In genomic region chr3:82810334-82811120, GRCm38 (mm10) we compare ENCODE assay signal across 17 mouse cellular contexts.
DNase-seq lines count a peak whose midpoint lies in the region; ATAC-seq and TF ChIP-seq lines count a peak whose summit lies in the region.
"Had no signal": no experiment of that assay in that cellular context is flagged by ENCODE, and none has a peak within 500 bp of the region (broad histone marks: within the 10 kb centered on the region; RNA-seq: fewer than 3 reads in every experiment).

No protein-coding gene starts in this region.

- H3K4me2 ChIP-seq in intestine, embryonic 15.5 days (replicated peaks), result no peak overlapping the region
- H3K4me2 ChIP-seq in intestine, embryonic 16.5 days (ENCODE audit: low read depth, low read length), result no peak overlapping the region
- H3K4me2 ChIP-seq: embryonic facial prominence, embryonic 12.5 days; forebrain, embryonic 13.5 days had no signal

- H3K27ac ChIP-seq in intestine, embryonic 15.5 days, result no peak overlapping the region
- no peak overlapping the region for H3K27ac ChIP-seq in intestine, embryonic 16.5 days (ENCODE audit: low read length)
- H3K27ac ChIP-seq in small intestine, adult 2 months (ENCODE audit: insufficient read depth, low read depth, low read length), result peak overlapping the region; percentile 49; the same call in 1 of the 2 replicates
- H3K27ac ChIP-seq: embryonic facial prominence, embryonic 10.5 days; embryonic facial prominence, embryonic 12.5 days; forebrain, embryonic 13.5 days had no signal

- no peak overlapping the region for H3K4me3 ChIP-seq in intestine, embryonic 15.5 days (replicated peaks)
- no peak overlapping the region for H3K4me3 ChIP-seq in intestine, embryonic 16.5 days (ENCODE audit: low read length)
- no peak overlapping the region for H3K4me3 ChIP-seq in small intestine, adult 2 months (ENCODE audit: low read depth, low read length)
- H3K4me3 ChIP-seq: embryonic facial prominence, embryonic 10.5 days; embryonic facial prominence, embryonic 12.5 days; forebrain, embryonic 13.5 days had no signal

- no peak for DNase-seq in left cerebral cortex, adult 9 months (ENCODE audit: low spot score in 2 of 2)
- DNase-seq in cerebellum, adult 9-10 months, result no peak
- DNase-seq: adrenal gland, adult 2 months; adrenal gland, postnatal 10 days; adrenal gland, postnatal 25 days; cerebellum, adult 11 months; cerebellum, adult 18-20 months; cerebellum, adult 8-10 months; cerebellum, postnatal 10 days; cerebellum, postnatal 25 days had no signal

- WGBS in intestine, embryonic 15.5 days, result 73% methylated on average over 7 of the region's 7 CpGs
- 75% methylated on average over 7 of the region's 7 CpGs for WGBS in intestine, embryonic 16.5 days
- 34% methylated on average over 7 of the region's 7 CpGs for WGBS in small intestine, adult 2 months

- no peaks in the 10 kb centered on the region for H3K36me3 ChIP-seq in intestine, embryonic 15.5 days
- H3K36me3 ChIP-seq in intestine, embryonic 16.5 days (ENCODE audit: control insufficient read depth, insufficient read depth, low read length), result no peaks in the 10 kb centered on the region
- H3K36me3 ChIP-seq in small intestine, adult 2 months (ENCODE audit: control insufficient read depth, insufficient read depth, low read length), result no peaks in the 10 kb centered on the region
- H3K36me3 ChIP-seq: embryonic facial prominence, embryonic 10.5 days; embryonic facial prominence, embryonic 12.5 days had no signal

- no peaks in the 10 kb centered on the region for H3K4me1 ChIP-seq in intestine, embryonic 15.5 days (replicated peaks)
- no peaks in the 10 kb centered on the region for H3K4me1 ChIP-seq in intestine, embryonic 16.5 days (ENCODE audit: control insufficient read depth, insufficient read depth, low read length)
- peaks cover 21% of the 10 kb centered on the region; the same call in 1 of the 2 replicates for H3K4me1 ChIP-seq in small intestine, adult 2 months (ENCODE audit: control insufficient read depth, insufficient read depth, insufficient read length, low read length)
- H3K4me1 ChIP-seq: embryonic facial prominence, embryonic 10.5 days; embryonic facial prominence, embryonic 12.5 days; forebrain, embryonic 13.5 days had no signal

- no peak overlapping the region for H3K9ac ChIP-seq in intestine, embryonic 15.5 days
- no peak overlapping the region for H3K9ac ChIP-seq in intestine, embryonic 16.5 days (ENCODE audit: low read depth, low read length)
- H3K9ac ChIP-seq: embryonic facial prominence, embryonic 12.5 days; forebrain, embryonic 13.5 days had no signal

- no peak for TF ChIP-seq POLR2A in small intestine, adult 2 months (IDR thresholded peaks at IDR 0.05; ENCODE audit: low read depth, low read length)

- TF ChIP-seq CTCF in small intestine, adult 2 months (IDR thresholded peaks at IDR 0.05; ENCODE audit: extremely low read depth, insufficient read length, insufficient replicate concordance, low read depth, low read length), result no peak

- ATAC-seq in intestine, embryonic 15.5 days, result peak; percentile 67
- ATAC-seq in intestine, embryonic 16.5 days, result peak; percentile 68
- ATAC-seq: forebrain, embryonic 13.5 days; forebrain, embryonic 16.5 days had no signal

- H3K27me3 ChIP-seq in intestine, embryonic 15.5 days (replicated peaks), result no peaks in the 10 kb centered on the region
- no peaks in the 10 kb centered on the region for H3K27me3 ChIP-seq in intestine, embryonic 16.5 days (replicated peaks; ENCODE audit: control insufficient read depth, insufficient read depth, low read length)
- 0 out of 2 replicates have a peak, but pooled peaks cover 2% of the 10 kb centered on the region for H3K27me3 ChIP-seq in small intestine, adult 2 months (ENCODE audit: control insufficient read depth, insufficient read depth, low read length)
- H3K27me3 ChIP-seq: embryonic facial prominence, embryonic 12.5 days; forebrain, embryonic 13.5 days had no signal

- no peaks in the 10 kb centered on the region for H3K9me3 ChIP-seq in intestine, embryonic 15.5 days
- H3K9me3 ChIP-seq in intestine, embryonic 16.5 days (ENCODE audit: control insufficient read depth, low read length), result no peaks in the 10 kb centered on the region
- H3K9me3 ChIP-seq: embryonic facial prominence, embryonic 10.5 days; embryonic facial prominence, embryonic 12.5 days; forebrain, embryonic 13.5 days had no signal
